Mouse (Mus musculus): ENCODE measurements around the gene 4930444G20Rik. TPM values are rescaled to one million over a fixed set of nuclear protein-coding genes. Genes with fewer than 3 reads are reported as not detected.

Gene 4930444G20Rik
- total and polyA plus RNA-seq, 3 experiments: not detected

DNA sequence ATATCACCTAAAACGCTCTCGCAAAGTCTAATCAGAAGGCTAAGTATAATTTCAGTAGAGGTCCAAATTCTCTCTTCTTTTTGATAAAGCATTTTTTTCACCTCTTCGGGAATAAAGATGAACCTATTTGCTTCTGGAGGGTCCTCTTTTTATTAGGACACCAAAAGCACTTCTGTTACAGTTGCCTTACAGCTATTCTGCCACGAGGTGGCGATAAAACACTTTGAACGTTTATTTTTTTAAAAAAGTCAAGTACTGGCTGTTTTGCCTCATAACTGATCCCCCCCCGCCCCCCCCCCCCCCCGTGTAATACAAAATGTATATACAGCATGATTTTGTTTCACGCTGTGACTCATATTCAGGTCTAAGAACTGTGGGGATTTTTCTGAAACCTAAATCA lies 33.6 kb downstream of the 4930444G20Rik start (continued):
- TF ChIP-seq MAX (IDR thresholded peaks at IDR 0.05; ENCODE audit: low read length) (no peak), USF2 (IDR thresholded peaks at IDR 0.05; ENCODE audit: borderline replicate concordance in 1 of 2, insufficient read depth in 1 of 2, low read depth in 1 of 2, low read length in 2 of 2) (no peak), ELF1 (IDR thresholded peaks at IDR 0.05; ENCODE audit: low read depth, low read length) (no peak), CTCF (IDR thresholded peaks at IDR 0.05 in 2 of 3, conservative IDR thresholded peaks at IDR 0.05 in 1 of 3; ENCODE audit: control insufficient read depth in 1 of 3, insufficient read depth in 1 of 3, low read depth in 2 of 3, low read length in 3 of 3, poor library complexity in 1 of 3, severe bottlenecking in 1 of 3) (peak in 2 of 3 experiments; percentile 34 to 62; a peak in 4 of 6 replicates), ZMIZ1 (IDR thresholded peaks at IDR 0.05; ENCODE audit: low read depth, low read length) (no peak), ETS1 (IDR thresholded peaks at IDR 0.05; ENCODE audit: low read depth, low read length) (no peak), TAL1 (IDR thresholded peaks at IDR 0.05; ENCODE audit: low read length) (no peak), UBTF (IDR thresholded peaks at IDR 0.05; ENCODE audit: borderline replicate concordance, insufficient read depth, low read depth, low read length) (no peak), JUND (IDR thresholded peaks at IDR 0.05; ENCODE audit: low read depth, low read length) (no peak), TCF12 (IDR thresholded peaks at IDR 0.05; ENCODE audit: low read depth, low read length) (no peak)

DNA sequence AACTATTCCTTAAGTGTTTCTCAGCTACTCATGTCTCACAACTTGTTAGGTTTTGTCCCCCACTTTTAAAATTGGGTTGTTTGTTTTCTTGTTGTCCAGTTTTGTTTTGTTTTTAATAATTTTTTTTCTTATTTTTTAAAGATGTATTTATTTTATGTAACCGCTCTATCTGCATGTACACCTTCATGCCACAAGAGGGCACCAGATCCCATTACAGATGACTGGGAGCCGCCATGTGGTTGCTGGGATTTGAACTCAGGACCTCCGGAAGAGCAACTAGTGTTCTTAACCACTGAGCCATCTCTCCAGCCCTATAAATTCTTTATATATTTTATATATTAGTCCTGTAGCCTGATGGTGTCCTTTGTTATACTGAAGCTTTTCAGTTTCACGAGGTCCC lies 49.3 kb downstream of the 4930444G20Rik start:
- Histone ChIP-seq H3K27ac (ENCODE audit: control insufficient read depth, low read depth, low read length) (no peak overlapping the region), H3K79me2 (ENCODE audit: control insufficient read depth, insufficient read depth, low read length, poor library complexity) (no peaks in the 10 kb centered on the region), H3K9ac (ENCODE audit: control insufficient read depth, low read depth, low read length, poor library complexity, severe bottlenecking) (no peak overlapping the region), H3K4me1 (ENCODE audit: control insufficient read depth in 1 of 2, insufficient read depth in 2 of 2, low read length in 2 of 2) (no peaks in the 10 kb centered on the region), H3K36me3 (ENCODE audit: control insufficient read depth in 1 of 2, insufficient read depth in 2 of 2, low read length in 2 of 2) (no peaks in the 10 kb centered on the region), H3K4me3 (ENCODE audit: control insufficient read depth in 1 of 2, insufficient read depth in 1 of 2, low read depth in 2 of 2, low read length in 2 of 2) (no peak overlapping the region), H3K27me3 (ENCODE audit: control insufficient read depth in 1 of 2, insufficient read depth in 2 of 2, low read length in 2 of 2) (0 out of 4 replicates have a peak, but pooled peaks cover 0 to 2% of the 10 kb centered on the region in 2 experiments), H3K9me3 (replicated peaks; ENCODE audit: insufficient read depth, low read length) (no peaks in the 10 kb centered on the region)
- peak; percentile 37 for DNase-seq (ENCODE audit: low read depth, low spot score)
- TF ChIP-seq NELFE (IDR thresholded peaks at IDR 0.05; ENCODE audit: low read depth, low read length): no peak
- peak; percentile 50 for TF ChIP-seq SMC3 (IDR thresholded peaks at IDR 0.05; ENCODE audit: low read depth, low read length)
- no peak for TF ChIP-seq UBTF (IDR thresholded peaks at IDR 0.05; ENCODE audit: borderline replicate concordance, insufficient read depth, low read depth, low read length)
- no peak for TF ChIP-seq TBP (IDR thresholded peaks at IDR 0.05; ENCODE audit: low read depth, low read length)
- TF ChIP-seq MEF2A (IDR thresholded peaks at IDR 0.05; ENCODE audit: extremely low read depth, insufficient replicate concordance, low read depth, low read length, poor library complexity, severe bottlenecking): no peak
- TF ChIP-seq RCOR1 (IDR thresholded peaks at IDR 0.05; ENCODE audit: low read depth, low read length): no peak
- TF ChIP-seq MAFK (IDR thresholded peaks at IDR 0.05; ENCODE audit: borderline replicate concordance, low read depth, low read length): no peak
- TF ChIP-seq ZC3H11A (IDR thresholded peaks at IDR 0.05; ENCODE audit: low read depth, low read length): peak; percentile 13; the same call in 1 of the 2 replicates
- peak; percentile 23 to 58 (median 54); a peak in 5 of 6 replicates for TF ChIP-seq CTCF (IDR thresholded peaks at IDR 0.05 in 2 of 3, conservative IDR thresholded peaks at IDR 0.05 in 1 of 3; ENCODE audit: control insufficient read depth in 1 of 3, insufficient read depth in 1 of 3, low read depth in 2 of 3, low read length in 3 of 3, poor library complexity in 1 of 3, severe bottlenecking in 1 of 3)
- peak; percentile 38 for TF ChIP-seq RAD21 (IDR thresholded peaks at IDR 0.05; ENCODE audit: low read depth, low read length)
- TF ChIP-seq BHLHE40 (IDR thresholded peaks at IDR 0.05; ENCODE audit: borderline replicate concordance, low read depth, low read length): no peak

All from MEL (cell line).